Mouse (Mus musculus): ENCODE measurements around the gene Olfr600. TPM values are rescaled to one million over a fixed set of nuclear protein-coding genes. Genes with fewer than 3 reads are reported as not detected.

Olfr600 gene
- polyA plus RNA-seq (2015; fragmentation: Nextera tagmentation; extraction: Ambion mirVana) = not detected in 2 replicates

DNA sequence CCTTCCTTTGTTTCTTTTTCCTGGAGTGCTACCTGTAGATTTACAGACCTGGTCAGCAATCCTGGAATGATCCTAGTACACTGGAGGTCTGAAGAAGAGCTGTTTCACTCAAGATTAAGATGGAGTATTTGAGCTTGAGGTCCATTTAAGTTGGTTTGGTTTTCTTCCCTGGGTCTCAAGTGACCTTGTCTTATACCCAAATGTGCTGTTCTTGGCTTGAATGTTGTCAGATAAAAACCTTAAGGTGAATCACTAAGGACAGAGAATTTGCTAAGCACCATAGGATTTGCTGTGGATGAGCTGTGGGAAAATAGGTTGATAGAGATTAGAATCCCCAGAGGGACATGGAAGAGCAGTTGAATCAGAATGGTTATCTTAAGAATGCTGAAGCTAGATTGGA is at the start of gene Olfr600:
Olfr600 (minus strand) TSS at position 101 of the 400 bp plus-strand sequence.

DNA sequence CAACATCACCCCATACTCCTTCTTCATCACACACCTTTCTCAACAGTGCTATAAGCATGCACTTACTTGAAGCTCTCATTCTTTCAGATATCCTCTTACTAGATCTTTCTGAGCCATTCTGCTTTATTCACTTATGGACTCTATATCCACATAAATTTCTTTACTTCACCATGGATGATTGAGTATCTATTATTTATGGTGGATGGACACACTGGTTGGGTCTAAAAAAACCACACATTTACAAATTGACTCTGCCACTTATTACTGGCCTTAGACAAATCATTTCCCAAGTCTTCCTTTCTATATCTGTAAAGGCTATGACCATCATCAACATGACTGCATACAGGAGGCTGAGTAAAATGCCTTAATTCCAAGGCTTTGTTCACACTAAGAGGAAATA is 36.6 kb upstream of the Olfr600 start, which contains the start of gene Olfr603:
Olfr603 (minus strand) TSS at position 101 of the 400 bp plus-strand sequence.

DNA sequence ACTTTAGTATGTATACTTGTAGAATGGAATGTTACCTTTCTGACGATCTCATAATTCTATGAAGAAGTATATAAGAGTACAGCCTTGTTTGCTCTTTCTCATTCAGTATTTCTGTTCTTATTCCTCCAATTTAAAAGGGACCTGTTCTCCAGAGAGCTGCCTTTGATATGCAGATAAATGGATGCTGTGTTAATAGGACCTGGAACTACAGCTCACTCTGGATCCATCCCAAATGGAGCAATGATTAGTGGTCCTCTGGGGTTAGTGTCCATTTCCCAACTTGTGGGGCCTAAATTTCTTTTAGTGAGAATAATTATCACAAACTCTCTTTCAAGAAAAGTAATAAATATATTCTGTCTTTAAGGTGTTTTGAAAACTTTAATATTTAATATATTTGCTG is 13.1 kb upstream of the Olfr600 start, which contains the start of gene Olfr601:
Olfr601 (minus strand) TSS at position 101 of the 400 bp plus-strand sequence.

DNA sequence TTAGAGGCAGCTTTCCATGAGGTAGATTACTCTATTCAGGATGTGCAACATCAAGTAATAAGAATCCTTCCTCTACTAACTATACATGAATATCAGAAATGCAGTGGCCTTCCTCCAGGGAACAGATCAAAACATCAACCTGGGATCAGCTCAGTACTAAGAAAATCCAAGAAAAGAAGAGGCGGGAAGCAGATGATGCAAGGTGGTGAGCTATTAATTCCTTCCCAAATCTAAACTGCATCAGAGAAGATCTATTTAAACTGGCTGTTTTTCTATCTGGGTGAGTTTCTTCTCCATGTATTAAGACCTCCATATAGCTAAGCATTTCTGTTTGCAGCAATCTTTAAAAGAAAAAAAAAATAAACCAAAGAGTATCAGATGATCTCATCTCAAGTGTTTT is 13.9 kb downstream of the Olfr600 start, which contains the start of gene Olfr599:
Olfr599 (plus strand) TSS at position 301 of the 400 bp plus-strand sequence.

DNA sequence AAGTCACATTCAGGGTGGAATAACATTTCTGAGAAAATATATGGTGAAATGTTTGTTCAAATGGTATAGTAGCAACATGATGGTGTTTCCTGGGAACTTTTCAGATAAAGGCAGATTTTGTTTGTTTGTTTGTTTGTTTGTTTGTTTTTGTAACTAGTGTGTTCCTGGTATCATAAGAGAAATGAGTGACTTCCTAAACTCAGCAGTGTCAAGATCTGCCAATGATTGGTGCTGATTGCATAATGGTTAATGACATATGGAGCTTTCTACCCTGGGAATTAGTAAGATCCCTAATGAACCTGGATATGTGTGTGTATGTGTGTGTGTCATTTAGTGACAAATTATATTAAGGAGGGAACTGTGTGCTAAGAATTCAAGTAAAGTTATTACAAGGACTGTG is 26.2 kb downstream of the Olfr600 start, which contains the start of gene Olfr598:
Olfr598 (plus strand) TSS at position 301 of the 400 bp plus-strand sequence.

DNA sequence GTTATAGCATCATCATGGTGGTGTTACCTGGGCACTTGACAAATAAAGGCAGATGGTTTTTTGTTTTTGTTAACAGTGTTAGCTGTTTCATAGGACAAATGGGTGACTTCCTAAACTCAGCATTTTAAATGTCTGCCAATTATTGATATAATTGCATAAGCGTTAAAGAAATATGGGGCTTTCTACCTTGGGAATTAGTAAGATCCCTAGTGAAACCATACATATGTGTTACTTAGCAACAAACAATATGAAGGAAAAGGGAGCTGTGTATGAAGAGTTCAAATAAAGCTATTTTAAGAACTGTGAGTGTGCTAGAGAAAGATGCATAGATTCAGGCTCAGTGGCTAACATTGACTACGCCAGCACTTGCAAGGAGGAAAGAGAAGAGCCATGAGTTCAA is 33.5 kb downstream of the Olfr600 start, which contains the start of gene Olfr597:
Olfr597 (plus strand) TSS at position 301 of the 400 bp plus-strand sequence.

DNA sequence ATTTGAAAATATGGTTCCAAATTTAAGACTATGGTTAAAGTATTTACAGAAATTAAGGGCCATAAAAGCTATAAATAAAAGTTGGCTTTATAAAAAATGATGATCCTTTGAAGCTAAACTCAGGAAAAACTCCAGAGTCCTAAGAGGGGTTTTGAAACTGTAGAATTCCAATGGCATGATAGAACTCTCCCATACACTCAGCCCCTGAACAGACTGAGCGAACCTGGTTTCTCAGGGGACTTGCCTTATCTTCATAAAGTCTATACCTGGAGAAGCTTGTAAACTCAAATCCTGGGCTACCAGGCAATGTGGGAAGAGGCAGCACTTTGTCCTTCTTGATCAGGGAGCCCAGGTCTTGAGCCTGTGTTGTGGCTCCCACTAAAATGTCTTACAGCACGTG is 44.1 kb downstream of the Olfr600 start, which contains the start of gene Olfr596:
Olfr596 (plus strand) TSS at position 301 of the 400 bp plus-strand sequence.

Other genes starting within 250 kb of the Olfr600 start
- not detected in 2 replicates for gene Olfr586, start 224.0 kb downstream of the Olfr600 start, polyA plus RNA-seq (2015; fragmentation: Nextera tagmentation; extraction: Ambion mirVana)
- gene Olfr588-ps1, start 208.8 kb downstream of the Olfr600 start, polyA plus RNA-seq (2015; fragmentation: Nextera tagmentation; extraction: Ambion mirVana) = not detected in 2 replicates
- gene Olfr589, start 193.3 kb downstream of the Olfr600 start, polyA plus RNA-seq (2015; fragmentation: Nextera tagmentation; extraction: Ambion mirVana) = not detected in 2 replicates
- not detected in 2 replicates for gene Olfr591, start 171.3 kb downstream of the Olfr600 start, polyA plus RNA-seq (2015; fragmentation: Nextera tagmentation; extraction: Ambion mirVana)
- gene Olfr592, start 164.9 kb downstream of the Olfr600 start, polyA plus RNA-seq (2015; fragmentation: Nextera tagmentation; extraction: Ambion mirVana) = not detected in 2 replicates
- gene Olfr593, start 137.8 kb downstream of the Olfr600 start, polyA plus RNA-seq (2015; fragmentation: Nextera tagmentation; extraction: Ambion mirVana) = not detected in 2 replicates
- not detected in 2 replicates for gene Olfr594, start 132.7 kb downstream of the Olfr600 start, polyA plus RNA-seq (2015; fragmentation: Nextera tagmentation; extraction: Ambion mirVana)
- not detected in 2 replicates for gene Usp17ld, start 97.2 kb downstream of the Olfr600 start, polyA plus RNA-seq (2015; fragmentation: Nextera tagmentation; extraction: Ambion mirVana)
- gene Olfr596, start 44.0 kb downstream of the Olfr600 start, polyA plus RNA-seq (2015; fragmentation: Nextera tagmentation; extraction: Ambion mirVana) = not detected in 2 replicates
- not detected in 2 replicates for gene Olfr597, start 33.4 kb downstream of the Olfr600 start, polyA plus RNA-seq (2015; fragmentation: Nextera tagmentation; extraction: Ambion mirVana)
- not detected in 2 replicates for gene Olfr598, start 26.1 kb downstream of the Olfr600 start, polyA plus RNA-seq (2015; fragmentation: Nextera tagmentation; extraction: Ambion mirVana)
- not detected in 2 replicates for gene Olfr599, start 13.8 kb downstream of the Olfr600 start, polyA plus RNA-seq (2015; fragmentation: Nextera tagmentation; extraction: Ambion mirVana)
- not detected in 2 replicates for gene Olfr601, start 13.0 kb upstream of the Olfr600 start, polyA plus RNA-seq (2015; fragmentation: Nextera tagmentation; extraction: Ambion mirVana)
- not detected in 2 replicates for gene Olfr603, start 36.5 kb upstream of the Olfr600 start, polyA plus RNA-seq (2015; fragmentation: Nextera tagmentation; extraction: Ambion mirVana)
- gene Usp17lc, start 65.4 kb upstream of the Olfr600 start, polyA plus RNA-seq (2015; fragmentation: Nextera tagmentation; extraction: Ambion mirVana) = not detected in 2 replicates
- not detected in 2 replicates for gene Olfr605, start 95.8 kb upstream of the Olfr600 start, polyA plus RNA-seq (2015; fragmentation: Nextera tagmentation; extraction: Ambion mirVana)
- gene Olfr606, start 99.4 kb upstream of the Olfr600 start, polyA plus RNA-seq (2015; fragmentation: Nextera tagmentation; extraction: Ambion mirVana) = not detected in 2 replicates
- gene Olfr607, start 114.5 kb upstream of the Olfr600 start, polyA plus RNA-seq (2015; fragmentation: Nextera tagmentation; extraction: Ambion mirVana) = not detected in 2 replicates
- gene Olfr608, start 120.2 kb upstream of the Olfr600 start, polyA plus RNA-seq (2015; fragmentation: Nextera tagmentation; extraction: Ambion mirVana) = not detected in 2 replicates
- not detected in 2 replicates for gene Olfr609, start 148.4 kb upstream of the Olfr600 start, polyA plus RNA-seq (2015; fragmentation: Nextera tagmentation; extraction: Ambion mirVana)
- not detected in 2 replicates for gene Olfr610, start 162.5 kb upstream of the Olfr600 start, polyA plus RNA-seq (2015; fragmentation: Nextera tagmentation; extraction: Ambion mirVana)
- gene Olfr611, start 171.2 kb upstream of the Olfr600 start, polyA plus RNA-seq (2015; fragmentation: Nextera tagmentation; extraction: Ambion mirVana) = not detected in 2 replicates
- gene Olfr612, start 193.0 kb upstream of the Olfr600 start, polyA plus RNA-seq (2015; fragmentation: Nextera tagmentation; extraction: Ambion mirVana) = not detected in 2 replicates
- gene Olfr613, start 198.4 kb upstream of the Olfr600 start, polyA plus RNA-seq (2015; fragmentation: Nextera tagmentation; extraction: Ambion mirVana) = not detected in 2 replicates
- not detected in 2 replicates for gene Olfr615, start 206.4 kb upstream of the Olfr600 start, polyA plus RNA-seq (2015; fragmentation: Nextera tagmentation; extraction: Ambion mirVana)
- not detected in 2 replicates for gene Olfr616, start 219.5 kb upstream of the Olfr600 start, polyA plus RNA-seq (2015; fragmentation: Nextera tagmentation; extraction: Ambion mirVana)
- gene Olfr617, start 223.4 kb upstream of the Olfr600 start, polyA plus RNA-seq (2015; fragmentation: Nextera tagmentation; extraction: Ambion mirVana) = not detected in 2 replicates
- not detected in 2 replicates for gene Olfr618, start 240.4 kb upstream of the Olfr600 start, polyA plus RNA-seq (2015; fragmentation: Nextera tagmentation; extraction: Ambion mirVana)